Mouse (Mus musculus): Measurements from ENCODE around the gene Bcl2a1a. TPM values are rescaled to one million over a fixed set of nuclear protein-coding genes. Genes with fewer than 3 reads are reported as not detected.

Gene Bcl2a1a
- polyA plus RNA-seq (2012; rRNA removed): 0.20 TPM in 1 of 2 replicates, not detected in the other

DNA sequence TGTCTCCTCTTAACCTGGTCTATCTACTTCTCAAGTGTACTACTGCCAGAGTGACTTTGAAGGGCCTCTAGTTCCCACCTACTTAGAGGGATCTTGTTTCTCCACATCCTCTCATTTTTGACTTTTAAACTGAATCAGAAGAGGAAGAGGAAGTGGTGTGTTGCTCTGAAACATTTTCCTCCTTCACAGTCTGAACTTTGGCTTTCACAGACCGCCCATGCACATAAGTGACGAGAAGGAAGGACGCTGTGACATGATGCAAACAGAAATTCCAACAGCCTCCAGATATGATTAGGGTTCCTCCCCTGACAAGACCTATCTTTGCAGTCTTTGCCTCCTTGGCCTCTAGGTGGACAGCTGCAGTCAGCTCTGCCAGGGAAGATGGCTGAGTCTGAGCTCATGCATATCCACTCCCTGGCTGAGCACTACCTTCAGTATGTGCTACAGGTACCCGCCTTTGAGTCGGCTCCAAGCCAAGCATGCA, at the start of gene Bcl2a1a:
Gene Bcl2a1a, plus strand, starts transcription at position 231 of the 484 bp plus-strand sequence.

Other genes starting within 250 kb of the Bcl2a1a start
- 13.4 and 21.6 TPM in 2 replicates for gene Mthfsl, start 236.6 kb upstream of the Bcl2a1a start, polyA plus RNA-seq (2012; rRNA removed)
- 0.11 TPM in 1 of 2 replicates, not detected in the other for gene Bcl2a1d, start 225.0 kb upstream of the Bcl2a1a start, polyA plus RNA-seq (2012; rRNA removed)
- gene Trim43c, start 117.7 kb upstream of the Bcl2a1a start, polyA plus RNA-seq (2012; rRNA removed): not detected in 2 replicates
- gene Trim43b, start 135.9 kb downstream of the Bcl2a1a start, polyA plus RNA-seq (2012; rRNA removed): not detected in 2 replicates
- 0.34 and 0.42 TPM in 2 replicates for gene Bcl2a1b, start 242.3 kb downstream of the Bcl2a1a start, polyA plus RNA-seq (2012; rRNA removed)
- not detected in 2 replicates for gene Gm29094, start 242.5 kb downstream of the Bcl2a1a start, polyA plus RNA-seq (2012; rRNA removed)